Mouse (Mus musculus) myocyte (in vitro differentiated cells): ENCODE measurements around the gene Kif5c. TPM values are rescaled to one million over a fixed set of nuclear protein-coding genes. Genes with fewer than 3 reads are reported as not detected.
A peak's percentile ranks its signal among the peaks of the same experiment; 100 is the strongest.

Experiments used
- H3K27me3 ChIP-seq: one replicate; pipeline ENCODE4 v1.6.1; 2011; ENCODE audit not compliant: control insufficient read depth, insufficient read depth, insufficient read length
- H3K36me3 ChIP-seq: one replicate; pipeline ENCODE4 v1.6.1; 2011; ENCODE audit not compliant: control insufficient read depth, insufficient read depth
- H3K4me2 ChIP-seq: one replicate; pipeline ENCODE4 v1.6.1; 2011; ENCODE audit warnings: low read depth, control low read depth
- H3K4me3 ChIP-seq: one replicate; pipeline ENCODE4 v1.5.1; 2011; ENCODE audit warnings: mild to moderate bottlenecking, control low read depth, moderate library complexity
- H3K79me2 ChIP-seq: one replicate; pipeline ENCODE4 v1.6.1; 2011; ENCODE audit not compliant: control insufficient read depth, insufficient read depth
- H3ac ChIP-seq: one replicate; pipeline ENCODE4 v1.6.1; 2011; ENCODE audit not compliant: control insufficient read depth, insufficient read length
- MYOG ChIP-seq, 3 experiments: IDR thresholded peaks; one replicate each; pipeline ENCODE4 v1.6.1; 2011; ENCODE audit warnings: control low read depth in 2 of 3, low read depth in 2 of 3, mild to moderate bottlenecking in 2 of 3; ENCODE audit not compliant: insufficient read length in 2 of 3, control insufficient read depth in 1 of 3, insufficient read depth in 1 of 3
- POLR2A ChIP-seq: IDR thresholded peaks from one replicate; pipeline ENCODE4 v1.6.1; 2011; ENCODE audit warnings: low read depth, mild to moderate bottlenecking, control low read depth, moderate library complexity; ENCODE audit not compliant: insufficient read length
- POLR2AphosphoS2 ChIP-seq: IDR thresholded peaks from one replicate; pipeline ENCODE4 v1.6.1; 2011; ENCODE audit warnings: low read depth, control low read depth; ENCODE audit not compliant: insufficient read length
- REST ChIP-seq: IDR thresholded peaks from one replicate; pipeline ENCODE4 v1.6.1; 2011; ENCODE audit warnings: mild to moderate bottlenecking, control low read depth, moderate library complexity; ENCODE audit not compliant: insufficient read depth, insufficient read length
- SRF ChIP-seq: IDR thresholded peaks from one replicate; pipeline ENCODE4 v1.6.1; 2011; ENCODE audit warnings: low read depth; ENCODE audit not compliant: control insufficient read depth, insufficient read length
- TCF12 ChIP-seq: IDR thresholded peaks from one replicate; pipeline ENCODE4 v1.6.1; 2011; ENCODE audit warnings: mild to moderate bottlenecking, control low read depth; ENCODE audit not compliant: poor library complexity, insufficient read depth, severe bottlenecking
- USF1 ChIP-seq: IDR thresholded peaks from one replicate; pipeline ENCODE4 v1.6.1; 2011; ENCODE audit warnings: low read depth, mild to moderate bottlenecking, control low read depth, moderate library complexity
- polyA plus RNA-seq: library from polyadenylated mRNA; unstranded; fragments of >200 nt; fragmentation: generic; extraction: Trizol; gene quantifications from one replicate; pipeline ENCODE4 v1.2.1, GENCODE M21; 2012; ENCODE audit warnings: missing spikeins

Kif5c gene
- polyA plus RNA-seq, 1 experiment, result 6.2 TPM

- Histone ChIP-seq H3K79me2 (no peaks in the 10 kb centered on the region), H3K4me3 (no peak overlapping the region), H3ac (no peak overlapping the region), H3K27me3 (no peaks in the 10 kb centered on the region), H3K36me3 (no peaks in the 10 kb centered on the region), H3K4me2 (peak overlapping the region; percentile 34)
- no peak for TF ChIP-seq USF1
- no peak for TF ChIP-seq MYOG (IDR thresholded peaks at IDR 0.05; ENCODE audit: control insufficient read depth in 1 of 3, insufficient read depth in 1 of 3, insufficient read length in 2 of 3, low read depth in 2 of 3)
- no peak for TF ChIP-seq POLR2AphosphoS2
- TF ChIP-seq TCF12, result no peak
- no peak for TF ChIP-seq REST
These were observed 199.0 kb downstream of the Kif5c start for GRCm38 (mm10) chr2:49818126-49818525.

DNA sequence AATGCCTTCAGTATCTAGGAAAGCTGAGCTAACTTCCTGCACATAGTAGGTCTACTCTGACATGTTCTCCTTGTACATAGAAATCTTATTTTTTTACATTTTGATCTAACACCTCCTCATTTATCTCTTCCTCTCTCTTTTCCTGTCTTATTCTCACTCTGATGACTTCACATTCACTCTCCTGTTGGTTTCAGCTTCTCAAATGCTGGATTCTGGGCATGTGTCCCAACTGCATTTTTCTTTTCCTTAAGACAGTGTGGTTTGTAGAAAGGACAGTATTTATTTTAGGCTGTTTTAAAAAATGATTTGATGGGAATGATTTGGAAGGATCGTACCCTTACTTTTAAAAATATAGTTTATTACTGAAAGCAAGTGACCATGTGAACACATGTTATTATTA is 203.2 kb downstream of the Kif5c start:
- Histone ChIP-seq H3K27me3 (no peaks in the 10 kb centered on the region), H3ac (no peak overlapping the region), H3K4me2 (no peak overlapping the region)

More for the DNA sequence above, 203.2 kb downstream of the Kif5c start:
- H3K4me3 ChIP-seq, result no peak overlapping the region
- no peaks in the 10 kb centered on the region for H3K79me2 ChIP-seq
- no peaks in the 10 kb centered on the region for H3K36me3 ChIP-seq
- TF ChIP-seq TCF12 (no peak), SRF (no peak), POLR2A (no peak)

Other genes with a start within 250 kb of the Kif5c start
- 4.5 TPM for gene Epc2, start 167.8 kb upstream of the Kif5c start, polyA plus RNA-seq
- gene Lypd6b, start 168.4 kb downstream of the Kif5c start, polyA plus RNA-seq, result 0.35 TPM